Mouse (Mus musculus): ENCODE measurements around the gene Ovca2. TPM values are rescaled to one million over a fixed set of nuclear protein-coding genes. Genes with fewer than 3 reads are reported as not detected.

Gene Ovca2
- polyA plus RNA-seq, 1 experiment from 2014 or later = 20.3 TPM

- H3K4me3 ChIP-seq (replicated peaks; ENCODE audit: low read length) = no peak overlapping the region
- peaks cover 36% of the 10 kb centered on the region for H3K27me3 ChIP-seq (ENCODE audit: control insufficient read depth, insufficient read depth, low read length)
- peaks cover 6% of the 10 kb centered on the region; the same call in 1 of the 2 replicates for H3K4me1 ChIP-seq (replicated peaks; ENCODE audit: control insufficient read depth, insufficient read depth, low read length)
- no peaks in the 10 kb centered on the region for H3K9me3 ChIP-seq (ENCODE audit: control insufficient read depth, low read length)
- H3K4me2 ChIP-seq (replicated peaks) = no peak overlapping the region
- H3K36me3 ChIP-seq (replicated peaks; ENCODE audit: control insufficient read depth, insufficient read depth) = peaks cover 44% of the 10 kb centered on the region
- ATAC-seq (ENCODE audit: low FRiP score) (no peak), DNase-seq (ENCODE audit: low spot score) (no peak)
- no peak overlapping the region for H3K27ac ChIP-seq
- H3K9ac ChIP-seq = no peak overlapping the region
- WGBS = 83% methylated on average over 7 of the region's 7 CpGs
Measured at GRCm38 (mm10) chr11:75160954-75161353, 17.7 kb downstream of the Ovca2 start.

GRCm38 (mm10) chr11:75159564-75159963, 19.1 kb downstream of the Ovca2 start:
- Histone ChIP-seq H3K27me3 (ENCODE audit: control insufficient read depth, insufficient read depth, low read length) (peaks cover 22% of the 10 kb centered on the region), H3K9ac (no peak overlapping the region), H3K36me3 (replicated peaks; ENCODE audit: control insufficient read depth, insufficient read depth) (peaks cover 44% of the 10 kb centered on the region), H3K4me2 (replicated peaks) (no peak overlapping the region), H3K4me1 (replicated peaks; ENCODE audit: control insufficient read depth, insufficient read depth, low read length) (no peaks in the 10 kb centered on the region; the same call in 1 of the 2 replicates), H3K9me3 (ENCODE audit: control insufficient read depth, low read length) (no peaks in the 10 kb centered on the region), H3K27ac (no peak overlapping the region), H3K4me3 (replicated peaks; ENCODE audit: low read length) (no peak overlapping the region)
- WGBS = 54% methylated on average over 2 of the region's 2 CpGs
- DNase-seq (ENCODE audit: low spot score) (no peak), ATAC-seq (ENCODE audit: low FRiP score) (no peak)

- ATAC-seq (ENCODE audit: low FRiP score) = no peak
- no peak overlapping the region for H3K4me2 ChIP-seq (replicated peaks)
- no peak overlapping the region for H3K27ac ChIP-seq
- peaks cover 11% of the 10 kb centered on the region for H3K27me3 ChIP-seq (ENCODE audit: control insufficient read depth, insufficient read depth, low read length)
- 93% methylated on average over 14 of the region's 14 CpGs for WGBS
- H3K9ac ChIP-seq = no peak overlapping the region
- H3K4me1 ChIP-seq (replicated peaks; ENCODE audit: control insufficient read depth, insufficient read depth, low read length) = no peaks in the 10 kb centered on the region; the same call in 1 of the 2 replicates
- H3K4me3 ChIP-seq (replicated peaks; ENCODE audit: low read length) = no peak overlapping the region
- DNase-seq (ENCODE audit: low spot score) = no peak
- H3K36me3 ChIP-seq (replicated peaks; ENCODE audit: control insufficient read depth, insufficient read depth) = peaks cover 34% of the 10 kb centered on the region
- H3K9me3 ChIP-seq (ENCODE audit: control insufficient read depth, low read length) = no peaks in the 10 kb centered on the region
Measured at GRCm38 (mm10) chr11:75158432-75158831, 20.2 kb downstream of the Ovca2 start.

- H3K27ac ChIP-seq = no peak overlapping the region
- H3K36me3 ChIP-seq (replicated peaks; ENCODE audit: control insufficient read depth, insufficient read depth) = peaks cover 31% of the 10 kb centered on the region
- peaks cover 6% of the 10 kb centered on the region for H3K27me3 ChIP-seq (ENCODE audit: control insufficient read depth, insufficient read depth, low read length)
Measured at GRCm38 (mm10) chr11:75157901-75158300, 20.7 kb downstream of the Ovca2 start.

GRCm38 (mm10) chr11:75157037-75157436, 21.6 kb downstream of the Ovca2 start:
- Histone ChIP-seq H3K9ac (no peak overlapping the region), H3K4me2 (replicated peaks) (no peak overlapping the region), H3K9me3 (ENCODE audit: control insufficient read depth, low read length) (no peaks in the 10 kb centered on the region), H3K4me1 (replicated peaks; ENCODE audit: control insufficient read depth, insufficient read depth, low read length) (no peaks in the 10 kb centered on the region; the same call in 1 of the 2 replicates), H3K36me3 (replicated peaks; ENCODE audit: control insufficient read depth, insufficient read depth) (peaks cover 22% of the 10 kb centered on the region), H3K27ac (no peak overlapping the region), H3K4me3 (replicated peaks; ENCODE audit: low read length) (no peak overlapping the region), H3K27me3 (ENCODE audit: control insufficient read depth, insufficient read depth, low read length) (no peaks in the 10 kb centered on the region)
- no peak for ATAC-seq (ENCODE audit: low FRiP score)
- 44% methylated on average over 4 of the region's 4 CpGs for WGBS
- no peak for DNase-seq (ENCODE audit: low spot score)

More at GRCm38 (mm10) chr11:75157901-75158300, 20.7 kb downstream of the Ovca2 start:
- DNase-seq (ENCODE audit: low spot score) = no peak
- H3K4me1 ChIP-seq (replicated peaks; ENCODE audit: control insufficient read depth, insufficient read depth, low read length) = no peaks in the 10 kb centered on the region; the same call in 1 of the 2 replicates
- no peak for ATAC-seq (ENCODE audit: low FRiP score)
- WGBS = 31% methylated on average over 2 of the region's 2 CpGs
- no peak overlapping the region for H3K4me2 ChIP-seq (replicated peaks)
- no peak overlapping the region for H3K9ac ChIP-seq
- H3K9me3 ChIP-seq (ENCODE audit: control insufficient read depth, low read length) = no peaks in the 10 kb centered on the region
- H3K4me3 ChIP-seq (replicated peaks; ENCODE audit: low read length) = no peak overlapping the region

- H3K4me3 ChIP-seq (replicated peaks; ENCODE audit: low read length) = no peak overlapping the region
Measured at GRCm38 (mm10) chr11:75156416-75156815, 22.2 kb downstream of the Ovca2 start.

GRCm38 (mm10) chr11:75155985-75156384, 22.6 kb downstream of the Ovca2 start:
- DNase-seq (ENCODE audit: low spot score) (no peak), ATAC-seq (ENCODE audit: low FRiP score) (no peak)
- no peak overlapping the region for H3K9ac ChIP-seq
- no peaks in the 10 kb centered on the region for H3K27me3 ChIP-seq (ENCODE audit: control insufficient read depth, insufficient read depth, low read length)
- WGBS = 75% methylated on average over 6 of the region's 6 CpGs
- H3K4me1 ChIP-seq (replicated peaks; ENCODE audit: control insufficient read depth, insufficient read depth, low read length) = no peaks in the 10 kb centered on the region; the same call in 1 of the 2 replicates
- no peak overlapping the region for H3K27ac ChIP-seq
- H3K9me3 ChIP-seq (ENCODE audit: control insufficient read depth, low read length) = no peaks in the 10 kb centered on the region
- no peak overlapping the region for H3K4me2 ChIP-seq (replicated peaks)
- no peak overlapping the region for H3K4me3 ChIP-seq (replicated peaks; ENCODE audit: low read length)
- peaks cover 26% of the 10 kb centered on the region for H3K36me3 ChIP-seq (replicated peaks; ENCODE audit: control insufficient read depth, insufficient read depth)

More at GRCm38 (mm10) chr11:75156416-75156815, 22.2 kb downstream of the Ovca2 start:
- no peaks in the 10 kb centered on the region; the same call in 1 of the 2 replicates for H3K4me1 ChIP-seq (replicated peaks; ENCODE audit: control insufficient read depth, insufficient read depth, low read length)
- no peaks in the 10 kb centered on the region for H3K27me3 ChIP-seq (ENCODE audit: control insufficient read depth, insufficient read depth, low read length)
- H3K36me3 ChIP-seq (replicated peaks; ENCODE audit: control insufficient read depth, insufficient read depth) = peaks cover 22% of the 10 kb centered on the region
- no peak overlapping the region for H3K27ac ChIP-seq
- ATAC-seq (ENCODE audit: low FRiP score) (no peak), DNase-seq (ENCODE audit: low spot score) (no peak)
- H3K9me3 ChIP-seq (ENCODE audit: control insufficient read depth, low read length) = no peaks in the 10 kb centered on the region
- H3K9ac ChIP-seq = no peak overlapping the region
- no peak overlapping the region for H3K4me2 ChIP-seq (replicated peaks)
- 72% methylated on average over 5 of the region's 5 CpGs for WGBS

- Histone ChIP-seq H3K9ac (no peak overlapping the region), H3K27ac (no peak overlapping the region), H3K4me3 (replicated peaks; ENCODE audit: low read length) (no peak overlapping the region), H3K4me1 (replicated peaks; ENCODE audit: control insufficient read depth, insufficient read depth, low read length) (no peaks in the 10 kb centered on the region; the same call in 1 of the 2 replicates), H3K36me3 (replicated peaks; ENCODE audit: control insufficient read depth, insufficient read depth) (peaks cover 24% of the 10 kb centered on the region), H3K9me3 (ENCODE audit: control insufficient read depth, low read length) (no peaks in the 10 kb centered on the region), H3K27me3 (ENCODE audit: control insufficient read depth, insufficient read depth, low read length) (no peaks in the 10 kb centered on the region), H3K4me2 (replicated peaks) (no peak overlapping the region)
- ATAC-seq (ENCODE audit: low FRiP score) (no peak), DNase-seq (ENCODE audit: low spot score) (no peak)
- WGBS = 77% methylated on average over 6 of the region's 6 CpGs
Measured at GRCm38 (mm10) chr11:75154053-75154585, 24.5 kb downstream of the Ovca2 start.

GRCm38 (mm10) chr11:75152603-75153557, 25.8 kb downstream of the Ovca2 start:
- Histone ChIP-seq H3K27ac (peak overlapping the region; percentile 43; the same call in 1 of the 2 replicates), H3K4me3 (replicated peaks; ENCODE audit: low read length) (no peak overlapping the region)

More at GRCm38 (mm10) chr11:75152603-75153557, 25.8 kb downstream of the Ovca2 start:
- no peak overlapping the region for H3K4me2 ChIP-seq (replicated peaks)
- H3K36me3 ChIP-seq (replicated peaks; ENCODE audit: control insufficient read depth, insufficient read depth) = peaks cover 20% of the 10 kb centered on the region; the same call in 1 of the 2 replicates
- no peaks in the 10 kb centered on the region for H3K9me3 ChIP-seq (ENCODE audit: control insufficient read depth, low read length)
- ATAC-seq (ENCODE audit: low FRiP score) = no peak
- peaks cover 3% of the 10 kb centered on the region for H3K4me1 ChIP-seq (replicated peaks; ENCODE audit: control insufficient read depth, insufficient read depth, low read length)
- 78% methylated on average over 18 of the region's 18 CpGs for WGBS
- no peaks in the 10 kb centered on the region for H3K27me3 ChIP-seq (ENCODE audit: control insufficient read depth, insufficient read depth, low read length)
- H3K9ac ChIP-seq = no peak overlapping the region
- no peak for DNase-seq (ENCODE audit: low spot score)

Data from hindbrain, embryonic 14.5 days (tissue).